Mouse (Mus musculus): ENCODE data around the gene Rgs7bp. TPM values are rescaled to one million over a fixed set of nuclear protein-coding genes. Genes with fewer than 3 reads are reported as not detected.
"Not testable (repeated sequence)": the region's sequence is repeated elsewhere in the genome, so short reads cannot be mapped to it uniquely, and the experiment has no call there.

The Rgs7bp gene
- polyA plus RNA-seq, 1 experiment from 2014 or later = 0.83 TPM

GRCm38 (mm10) chr13:104936586-104936985 lies 118.1 kb downstream of the Rgs7bp start:
- H3K4me1 ChIP-seq (ENCODE audit: insufficient read depth) = no peaks in the 10 kb centered on the region
- H3K4me2 ChIP-seq = no peak overlapping the region
- ATAC-seq (ENCODE audit: insufficient read depth) (no peak), DNase-seq (no peak)
- no peaks in the 10 kb centered on the region for H3K36me3 ChIP-seq (ENCODE audit: insufficient read depth)
- no peak overlapping the region for H3K4me3 ChIP-seq (ENCODE audit: low read depth, low read length)
- H3K27me3 ChIP-seq (ENCODE audit: insufficient read depth, low read length) = no peaks in the 10 kb centered on the region
- no peaks in the 10 kb centered on the region for H3K9me3 ChIP-seq (ENCODE audit: low read depth, low read length)
- TF ChIP-seq CTCF (IDR thresholded peaks at IDR 0.05; ENCODE audit: low read depth) = no peak
- H3K27ac ChIP-seq (ENCODE audit: low read depth) = no peak overlapping the region
- no peak overlapping the region for H3K9ac ChIP-seq
- WGBS = 92% methylated on average over 2 of the region's 2 CpGs

DNA sequence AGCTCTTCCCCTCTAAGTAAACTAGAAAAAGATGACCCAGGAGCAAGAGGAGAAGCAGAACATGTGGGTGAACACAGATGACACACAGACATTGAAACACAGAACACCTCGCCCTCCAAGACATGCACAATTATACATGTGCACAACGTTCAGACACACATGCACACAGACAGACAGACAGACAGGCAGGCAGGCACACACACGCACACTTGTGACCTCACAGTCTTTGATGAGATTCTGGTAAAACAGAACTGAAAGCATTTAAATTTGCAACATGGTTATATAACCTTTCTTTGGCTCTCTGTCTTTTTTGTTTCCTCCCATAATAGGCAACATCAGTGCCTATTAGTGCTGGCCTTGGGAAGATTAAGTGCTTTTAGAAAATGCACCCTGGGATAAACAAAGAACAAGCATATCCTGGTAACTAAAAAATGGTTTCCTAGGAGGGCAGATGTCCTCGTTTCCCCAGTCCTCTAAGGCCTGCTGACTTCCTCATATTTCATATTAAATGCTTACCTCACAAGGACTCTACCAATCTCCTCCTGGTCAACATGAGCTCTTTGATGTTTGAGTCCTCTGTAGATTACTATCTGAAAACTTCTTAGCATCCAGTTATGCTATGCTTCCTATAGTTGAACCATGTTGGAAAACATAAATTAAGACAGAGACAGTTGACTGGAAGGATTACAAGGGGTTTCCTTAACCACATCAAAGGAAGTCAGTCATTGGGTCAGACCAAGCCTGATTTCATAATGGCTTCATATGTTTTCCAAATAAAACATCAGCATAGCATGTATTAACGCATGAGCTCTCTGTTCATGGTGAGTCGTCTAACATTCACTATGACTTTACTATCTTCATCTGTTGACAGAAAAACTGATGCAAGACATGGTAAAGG lies 122.8 kb downstream of the Rgs7bp start:
- Histone ChIP-seq H3K4me3 (ENCODE audit: low read depth, low read length) (no peak overlapping the region), H3K9ac (no peak overlapping the region), H3K27me3 (ENCODE audit: insufficient read depth, low read length) (no peaks in the 10 kb centered on the region), H3K36me3 (ENCODE audit: insufficient read depth) (no peaks in the 10 kb centered on the region), H3K9me3 (ENCODE audit: low read depth, low read length) (no peaks in the 10 kb centered on the region), H3K4me1 (ENCODE audit: insufficient read depth) (no peaks in the 10 kb centered on the region), H3K27ac (ENCODE audit: low read depth) (no peak overlapping the region), H3K4me2 (no peak overlapping the region)
- ATAC-seq (ENCODE audit: insufficient read depth) (no peak), DNase-seq (no peak)
- no peak for TF ChIP-seq CTCF (IDR thresholded peaks at IDR 0.05; ENCODE audit: low read depth)
- 67% methylated on average over 6 of the region's 6 CpGs for WGBS

- Histone ChIP-seq H3K4me3 (ENCODE audit: low read depth, low read length) (no peak overlapping the region), H3K27ac (ENCODE audit: low read depth) (no peak overlapping the region), H3K4me1 (ENCODE audit: insufficient read depth) (no peaks in the 10 kb centered on the region), H3K9me3 (ENCODE audit: low read depth, low read length) (no peaks in the 10 kb centered on the region), H3K4me2 (no peak overlapping the region), H3K36me3 (ENCODE audit: insufficient read depth) (no peaks in the 10 kb centered on the region), H3K27me3 (ENCODE audit: insufficient read depth, low read length) (no peaks in the 10 kb centered on the region), H3K9ac (no peak overlapping the region)
- ATAC-seq (ENCODE audit: insufficient read depth) (no peak), DNase-seq (no peak)
- no peak for TF ChIP-seq CTCF (IDR thresholded peaks at IDR 0.05; ENCODE audit: low read depth)
- WGBS = 57% methylated on average over 3 of the region's 3 CpGs
Measured at GRCm38 (mm10) chr13:104930814-104931213, 123.9 kb downstream of the Rgs7bp start.

GRCm38 (mm10) chr13:104918663-104919062 lies 136.1 kb downstream of the Rgs7bp start:
- Histone ChIP-seq H3K4me2 (no peak overlapping the region), H3K4me1 (ENCODE audit: insufficient read depth) (no peaks in the 10 kb centered on the region), H3K4me3 (ENCODE audit: low read depth, low read length) (no peak overlapping the region), H3K9ac (no peak overlapping the region), H3K27me3 (ENCODE audit: insufficient read depth, low read length) (no peaks in the 10 kb centered on the region), H3K36me3 (ENCODE audit: insufficient read depth) (no peaks in the 10 kb centered on the region), H3K27ac (ENCODE audit: low read depth) (no peak overlapping the region), H3K9me3 (ENCODE audit: low read depth, low read length) (no peaks in the 10 kb centered on the region)
- 79% methylated on average over 16 of the region's 16 CpGs for WGBS
- DNase-seq (peak; percentile 34), ATAC-seq (ENCODE audit: insufficient read depth) (no peak)
- TF ChIP-seq CTCF (IDR thresholded peaks at IDR 0.05; ENCODE audit: low read depth) = peak; percentile 58

GRCm38 (mm10) chr13:104916771-104917170 lies 138.0 kb downstream of the Rgs7bp start:
- not testable (repeated sequence) for DNase-seq; H3K4me2 ChIP-seq; H3K27ac ChIP-seq (ENCODE audit: low read depth); H3K36me3 ChIP-seq (ENCODE audit: insufficient read depth); H3K27me3 ChIP-seq (ENCODE audit: insufficient read depth, low read length); H3K4me1 ChIP-seq (ENCODE audit: insufficient read depth); ATAC-seq (ENCODE audit: insufficient read depth); H3K4me3 ChIP-seq (ENCODE audit: low read depth, low read length); H3K9me3 ChIP-seq (ENCODE audit: low read depth, low read length); H3K9ac ChIP-seq
- WGBS = 76% methylated on average over 6 of the region's 6 CpGs

DNA sequence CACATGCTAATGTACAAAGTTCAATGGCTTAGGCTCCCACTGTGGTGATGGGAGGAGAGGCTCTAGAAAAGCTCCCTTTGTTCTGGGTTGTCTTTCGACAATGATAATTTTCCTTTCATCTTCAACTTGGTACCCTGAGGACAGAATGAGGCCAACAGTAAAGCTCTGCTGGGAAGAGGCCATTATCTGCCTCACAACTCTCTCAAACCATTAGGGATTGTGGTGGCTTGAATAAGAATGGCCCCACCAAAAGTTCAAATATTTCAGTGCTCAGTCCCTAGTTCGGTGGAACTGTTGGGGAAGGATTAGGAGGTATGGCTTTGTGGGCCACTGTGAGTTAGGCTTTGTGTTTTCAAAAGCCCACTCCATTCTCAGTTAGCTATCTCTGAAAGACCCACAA lies 138.6 kb downstream of the Rgs7bp start:
- Histone ChIP-seq H3K4me3 (ENCODE audit: low read depth, low read length) (no peak overlapping the region), H3K9ac (no peak overlapping the region), H3K27me3 (ENCODE audit: insufficient read depth, low read length) (no peaks in the 10 kb centered on the region), H3K4me2 (no peak overlapping the region), H3K36me3 (ENCODE audit: insufficient read depth) (no peaks in the 10 kb centered on the region), H3K9me3 (ENCODE audit: low read depth, low read length) (no peaks in the 10 kb centered on the region), H3K27ac (ENCODE audit: low read depth) (no peak overlapping the region), H3K4me1 (ENCODE audit: insufficient read depth) (no peaks in the 10 kb centered on the region)
- ATAC-seq (ENCODE audit: insufficient read depth) (no peak), DNase-seq (no peak)
- 92% methylated on average over 2 of the region's 2 CpGs for whole genome bisulfite sequencing
- no peak for TF ChIP-seq CTCF (IDR thresholded peaks at IDR 0.05; ENCODE audit: low read depth)

DNA sequence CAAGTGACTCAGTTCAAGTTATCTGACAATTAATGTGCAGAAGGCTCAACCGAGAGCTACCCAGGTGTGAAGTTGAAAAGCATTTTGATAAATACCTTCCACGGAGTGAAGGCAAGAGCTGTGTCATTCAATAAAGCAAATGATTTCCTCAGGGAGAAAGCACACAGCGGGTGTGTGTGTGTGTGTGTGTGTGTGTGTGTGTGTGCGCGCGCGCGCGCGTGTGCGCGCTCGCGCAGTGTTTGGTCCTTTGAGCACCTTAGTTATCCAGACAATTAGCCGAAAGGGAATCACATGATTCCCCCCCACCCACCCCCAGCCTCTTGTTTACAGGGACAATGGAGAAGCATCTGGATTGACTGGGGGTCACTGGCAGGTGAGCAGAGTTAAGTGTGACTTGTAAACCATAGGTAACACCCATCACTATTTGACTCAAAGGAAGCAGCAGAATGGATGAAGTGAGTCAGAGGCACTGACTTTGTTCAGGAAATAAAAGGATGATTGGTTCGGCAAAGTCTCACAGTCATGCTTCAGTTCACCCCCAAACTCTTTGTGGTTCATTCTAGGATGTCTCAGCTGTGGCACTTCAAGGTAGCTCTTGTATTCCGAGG lies 140.3 kb downstream of the Rgs7bp start:
- WGBS = 89% methylated on average over 17 of the region's 17 CpGs
- H3K27me3 ChIP-seq (ENCODE audit: insufficient read depth, low read length) = no peaks in the 10 kb centered on the region
- TF ChIP-seq CTCF (IDR thresholded peaks at IDR 0.05; ENCODE audit: low read depth) = no peak
- ATAC-seq (ENCODE audit: insufficient read depth) = no peak
- H3K9me3 ChIP-seq (ENCODE audit: low read depth, low read length) = no peaks in the 10 kb centered on the region
- H3K36me3 ChIP-seq (ENCODE audit: insufficient read depth) = no peaks in the 10 kb centered on the region
- no peak overlapping the region for H3K4me2 ChIP-seq
- no peaks in the 10 kb centered on the region for H3K4me1 ChIP-seq (ENCODE audit: insufficient read depth)
- no peak overlapping the region for H3K4me3 ChIP-seq (ENCODE audit: low read depth, low read length)
- no peak overlapping the region for H3K27ac ChIP-seq (ENCODE audit: low read depth)
- no peak for DNase-seq
- H3K9ac ChIP-seq = no peak overlapping the region

- not testable (repeated sequence) for H3K9me3 ChIP-seq (ENCODE audit: low read depth, low read length); ATAC-seq (ENCODE audit: insufficient read depth); H3K36me3 ChIP-seq (ENCODE audit: insufficient read depth); H3K4me1 ChIP-seq (ENCODE audit: insufficient read depth); H3K27me3 ChIP-seq (ENCODE audit: insufficient read depth, low read length); H3K4me2 ChIP-seq; H3K4me3 ChIP-seq (ENCODE audit: low read depth, low read length); H3K9ac ChIP-seq; DNase-seq; H3K27ac ChIP-seq (ENCODE audit: low read depth)
- WGBS = 87% methylated on average over 5 of the region's 5 CpGs
Measured at GRCm38 (mm10) chr13:104911626-104912025, 143.1 kb downstream of the Rgs7bp start.

DNA sequence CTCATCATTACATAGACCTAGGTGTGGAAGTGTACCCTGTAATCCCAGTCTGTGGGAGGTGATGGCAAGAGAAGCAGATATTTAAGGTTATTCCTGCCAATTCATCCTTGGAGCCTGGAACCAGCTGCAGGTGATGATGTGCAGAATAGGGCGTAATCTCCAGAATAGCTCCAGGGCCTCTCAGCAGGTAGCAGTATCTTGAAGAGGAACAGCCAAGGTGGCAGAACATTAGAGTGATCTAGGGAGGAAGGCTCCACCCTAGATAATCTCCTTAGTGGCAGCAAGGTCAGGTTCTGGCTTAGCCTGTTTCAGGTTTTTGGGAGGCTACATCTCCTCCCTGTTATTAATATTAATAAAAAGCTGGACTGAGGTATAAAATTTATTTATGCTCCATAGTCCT lies 143.7 kb downstream of the Rgs7bp start:
- H3K4me3 ChIP-seq (ENCODE audit: low read depth, low read length); H3K9me3 ChIP-seq (ENCODE audit: low read depth, low read length); H3K27ac ChIP-seq (ENCODE audit: low read depth); H3K27me3 ChIP-seq (ENCODE audit: insufficient read depth, low read length); H3K9ac ChIP-seq; H3K4me1 ChIP-seq (ENCODE audit: insufficient read depth); H3K4me2 ChIP-seq; ATAC-seq (ENCODE audit: insufficient read depth); H3K36me3 ChIP-seq (ENCODE audit: insufficient read depth); DNase-seq: not testable (repeated sequence)
- 96% methylated on average over 1 of the region's 1 CpGs for WGBS
